Mouse (Mus musculus) left cerebral cortex, postnatal 10 days (tissue): ENCODE measurements around the gene Akap11. TPM values are rescaled to one million over a fixed set of nuclear protein-coding genes. Genes with fewer than 3 reads are reported as not detected.
"Not testable (repeated sequence)": the region's sequence is repeated elsewhere in the genome, so short reads cannot be mapped to it uniquely, and the experiment has no call there.

Source experiments
- DNase-seq, 2 experiments: peaks; one replicate each; pipeline ENCODE4 v3.0.0; 2021 to 2022; ENCODE audit warnings: low spot score in 2 of 2, mixed read lengths in 1 of 2; ENCODE audit errors: extremely low spot score in 1 of 2
- intact Hi-C: fragments of 180-260 bp; cut with DNase I; formaldehyde crosslinking; loops from one replicate; pipeline ENCODE4 v1.15.1; 2025
- total RNA-seq, 2 experiments: library from RNA; stranded (reverse); gene quantifications; 2 replicates each; pipeline ENCODE4 v1.2.3; 2021

Akap11 gene
- 100 to 1,000 TPM; 156 to 162 TPM for total RNA-seq

DNA sequence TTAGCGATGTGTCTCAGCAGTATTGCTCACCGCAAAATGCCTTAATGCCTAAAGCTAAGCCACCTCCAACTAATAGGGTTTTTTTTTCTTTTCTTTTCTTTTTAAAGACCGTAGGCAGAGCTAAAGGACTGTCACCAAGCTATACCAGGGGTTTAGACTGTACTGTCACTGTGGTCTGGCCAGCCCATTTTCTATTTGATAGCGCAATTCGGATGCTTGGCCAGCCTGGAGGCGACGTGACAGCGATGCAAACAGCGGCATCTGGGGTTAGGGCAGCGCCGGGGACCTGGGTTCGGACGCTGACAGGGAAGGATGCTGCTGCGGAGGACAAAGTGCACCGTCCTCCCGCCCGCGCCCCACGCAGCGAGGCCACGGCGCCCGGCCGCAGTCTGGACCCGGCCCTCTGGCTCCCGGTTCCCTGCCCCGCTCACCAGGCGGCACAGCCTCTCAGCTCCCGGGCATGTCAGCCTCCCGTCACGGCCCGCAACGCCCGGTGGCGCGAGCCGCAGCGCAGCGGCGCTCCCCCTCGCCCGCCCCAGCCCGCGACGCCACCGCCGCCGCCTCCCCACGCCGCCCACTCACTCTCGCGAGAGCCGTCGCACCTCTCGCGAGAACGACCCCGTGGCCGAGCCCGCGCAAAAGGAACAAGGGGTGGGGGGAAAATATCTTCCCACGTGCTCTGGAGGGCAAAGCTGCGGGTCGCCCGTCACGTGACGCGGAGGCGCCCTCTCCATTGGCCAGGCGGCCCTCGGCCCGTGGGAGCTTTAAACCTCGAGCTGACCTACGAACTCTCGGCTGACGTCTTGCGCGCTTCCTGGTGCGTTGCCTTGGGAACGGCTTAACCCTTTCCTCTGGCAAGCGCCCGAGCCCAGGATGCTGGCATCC lies at the start of gene Akap11:
Gene Akap11 (minus strand): TSS at position 528 of the 885 bp plus-strand sequence.
- DNase-seq: peak; percentile 96 to 98
- intact Hi-C loops: no loop called here

DNA sequence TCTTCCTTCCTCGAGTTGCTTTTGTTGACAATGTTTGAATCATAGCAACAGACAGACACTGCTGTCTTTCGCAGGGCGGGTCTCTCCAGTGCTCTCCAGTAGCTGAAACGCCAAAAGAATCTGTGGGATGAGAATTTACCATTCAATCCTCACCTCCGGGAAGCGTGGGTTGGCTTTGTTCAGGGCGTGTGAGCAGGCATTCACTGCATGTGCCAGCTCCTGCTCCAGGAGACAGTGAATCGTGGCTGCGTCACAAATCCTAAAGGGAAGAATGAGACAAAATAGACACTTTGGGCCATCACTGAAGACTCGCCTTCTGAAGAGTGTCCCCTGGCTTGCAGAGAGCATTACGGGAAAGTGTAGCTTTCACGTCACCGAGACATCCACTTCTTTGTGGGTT lies 47.6 kb upstream of the Akap11 start:
- no peak for DNase-seq
- intact Hi-C loops: no loop called here

DNA sequence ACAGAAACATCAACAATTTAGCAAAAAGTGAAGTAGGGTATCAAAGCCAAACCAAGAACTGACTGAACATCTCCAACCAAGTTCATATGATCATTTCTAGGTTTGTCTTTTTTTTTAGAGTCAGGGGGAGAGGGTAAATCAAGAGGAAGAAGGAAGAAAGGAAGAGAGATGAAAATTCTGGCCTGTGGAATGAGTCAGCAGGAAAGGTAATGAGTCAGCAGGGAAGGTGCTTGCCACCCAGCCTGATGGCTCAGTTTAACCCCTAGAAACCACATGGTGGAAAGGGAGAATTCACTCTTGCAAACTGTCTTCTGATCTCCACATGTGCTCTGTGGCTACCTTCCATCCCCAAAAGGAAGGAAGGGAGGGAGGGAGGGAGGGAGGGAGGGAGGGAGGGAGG lies 46.6 kb upstream of the Akap11 start:
- DNase-seq: no peak
- intact Hi-C loops: no loop called here

DNA sequence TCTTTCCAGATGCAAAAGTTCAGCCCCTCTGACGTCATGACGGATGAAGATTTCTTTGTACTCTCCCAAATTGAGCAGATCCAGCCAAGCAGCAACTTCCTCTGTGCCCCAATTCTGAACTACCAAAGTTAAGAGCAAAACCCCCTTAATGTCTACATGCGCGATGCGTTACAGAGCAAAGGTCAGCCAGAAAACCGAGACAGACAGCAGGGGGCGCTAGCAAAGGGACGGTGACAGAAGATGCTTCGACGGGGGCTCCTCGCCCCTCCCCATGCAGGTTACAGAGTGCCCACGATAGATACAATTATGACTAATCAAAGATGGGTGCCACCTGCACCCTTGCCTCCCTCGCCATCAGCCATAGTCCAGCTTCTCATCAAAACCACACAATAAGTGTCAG lies 39.3 kb upstream of the Akap11 start:
- intact Hi-C loops: no loop called here
- DNase-seq: peak in 1 of 2 experiments; percentile 36

DNA sequence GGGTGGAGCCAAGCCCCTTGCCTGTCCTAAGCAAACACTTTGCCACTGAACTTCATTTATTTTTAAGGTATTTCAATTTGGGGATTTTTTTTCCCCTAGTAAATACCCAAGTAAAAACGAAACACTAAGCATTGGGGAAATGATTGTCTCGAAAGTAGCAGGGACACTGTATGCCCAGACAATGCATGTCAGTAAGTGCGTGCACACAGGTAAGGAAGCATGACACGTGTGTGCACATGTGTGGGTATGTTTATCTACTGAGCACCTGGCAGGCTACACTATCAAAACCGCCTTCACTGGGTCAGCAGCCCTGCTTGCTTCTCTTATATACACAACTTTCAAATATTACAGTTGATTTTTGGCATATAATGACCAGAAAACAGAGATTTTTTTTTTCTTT lies 31.8 kb upstream of the Akap11 start:
- DNase-seq: no peak
- intact Hi-C loops: no loop called here

DNA sequence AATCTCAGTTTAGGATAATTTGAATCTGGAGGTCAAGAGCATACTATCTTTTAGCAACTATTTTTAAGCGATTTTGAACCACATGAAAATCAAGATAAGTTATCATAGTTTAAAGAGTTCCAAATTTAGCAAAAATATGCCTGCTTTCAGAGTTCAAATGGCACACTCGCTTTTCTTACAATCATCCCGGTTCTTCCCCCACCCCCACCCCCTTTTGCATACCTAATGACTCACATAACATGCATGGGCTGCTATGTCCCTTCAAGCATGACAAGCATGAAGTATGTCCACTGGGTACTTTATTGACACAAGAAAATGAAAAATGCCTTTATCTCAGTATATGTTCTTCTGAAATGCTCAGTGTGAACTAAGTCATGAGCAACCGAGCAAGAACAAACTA lies 29.8 kb upstream of the Akap11 start:
- DNase-seq: no peak
- intact Hi-C loops: no loop called here

DNA sequence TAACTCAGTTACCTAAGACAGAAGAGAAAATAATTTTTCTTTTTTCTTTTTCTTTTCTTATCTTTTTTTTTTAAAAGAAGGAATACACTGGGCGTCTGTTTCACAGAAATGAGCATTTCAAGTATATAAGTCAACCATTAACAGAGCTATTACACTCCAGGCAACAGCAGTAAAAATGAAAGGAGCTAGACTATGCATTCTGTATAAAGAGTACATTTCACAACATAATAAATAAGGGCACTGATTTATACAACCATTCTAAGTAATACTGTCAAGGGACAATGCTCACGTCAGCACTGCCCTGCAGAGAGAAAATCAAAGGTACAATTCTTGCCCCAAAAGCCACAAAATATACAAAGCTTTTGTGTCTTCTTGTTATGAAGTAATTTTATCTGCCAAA lies 27.7 kb upstream of the Akap11 start:
- intact Hi-C loops: no loop called here
- DNase-seq: no peak

DNA sequence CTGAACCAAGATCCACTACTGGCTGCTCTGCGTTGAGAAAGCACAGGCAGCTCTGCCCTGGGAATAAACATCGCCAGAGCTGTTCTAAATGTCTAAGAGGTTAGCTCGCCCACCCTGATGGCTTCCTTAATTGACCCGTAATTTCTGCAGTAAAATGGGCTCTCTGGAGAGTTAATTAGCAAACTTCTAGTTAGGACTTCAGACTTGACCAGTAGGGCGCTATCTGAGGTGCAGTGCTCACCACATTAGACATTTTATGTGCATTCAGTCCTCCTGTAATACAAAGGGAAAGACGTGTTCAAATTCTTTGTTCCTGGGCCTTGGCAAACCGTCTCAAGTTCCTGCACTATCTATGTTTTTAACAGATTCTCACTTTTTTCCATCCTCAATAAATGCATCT lies 26.6 kb upstream of the Akap11 start:
- DNase-seq: no peak
- intact Hi-C loops: no loop called here

DNA sequence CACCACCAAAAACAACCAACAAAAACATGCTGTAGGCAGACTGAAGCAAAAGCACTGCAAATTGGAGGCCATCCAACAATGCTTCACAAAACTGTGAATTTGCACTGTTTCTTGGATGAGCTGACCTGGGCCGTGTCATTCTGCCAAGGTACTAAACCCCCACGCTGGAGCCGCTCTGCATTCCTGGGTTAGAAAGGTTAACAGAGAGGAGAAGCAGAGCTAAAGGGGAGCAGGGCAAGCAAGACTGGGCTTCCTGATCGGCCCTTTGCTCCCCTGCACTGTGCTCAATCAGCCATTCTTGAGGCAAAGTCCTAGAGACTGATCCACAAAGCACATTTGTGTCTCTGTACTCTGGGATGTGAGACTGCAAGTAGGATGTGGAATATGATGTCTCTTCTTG lies 25.5 kb upstream of the Akap11 start:
- intact Hi-C loops: no loop called here
- no peak for DNase-seq

DNA sequence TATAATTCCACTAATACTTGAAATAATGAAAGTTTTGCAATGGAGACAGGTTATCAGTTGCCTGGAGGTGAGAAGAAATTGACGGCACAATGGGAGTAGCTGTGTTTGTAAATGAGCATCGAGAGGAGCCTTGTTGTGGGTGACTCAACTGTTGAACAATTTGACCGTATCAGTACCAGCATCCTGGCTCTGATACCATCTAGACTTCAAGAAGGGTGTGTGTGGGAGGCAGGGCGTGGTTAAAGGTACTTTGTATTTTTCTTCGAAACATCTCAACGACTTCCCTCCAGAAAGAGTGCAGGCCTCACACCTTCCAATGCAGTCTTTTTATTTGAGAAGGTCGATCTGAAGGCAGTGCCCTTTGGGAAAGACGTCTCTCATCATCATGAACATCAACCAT lies 22.4 kb upstream of the Akap11 start:
- no peak for DNase-seq
- intact Hi-C loops: no loop called here

DNA sequence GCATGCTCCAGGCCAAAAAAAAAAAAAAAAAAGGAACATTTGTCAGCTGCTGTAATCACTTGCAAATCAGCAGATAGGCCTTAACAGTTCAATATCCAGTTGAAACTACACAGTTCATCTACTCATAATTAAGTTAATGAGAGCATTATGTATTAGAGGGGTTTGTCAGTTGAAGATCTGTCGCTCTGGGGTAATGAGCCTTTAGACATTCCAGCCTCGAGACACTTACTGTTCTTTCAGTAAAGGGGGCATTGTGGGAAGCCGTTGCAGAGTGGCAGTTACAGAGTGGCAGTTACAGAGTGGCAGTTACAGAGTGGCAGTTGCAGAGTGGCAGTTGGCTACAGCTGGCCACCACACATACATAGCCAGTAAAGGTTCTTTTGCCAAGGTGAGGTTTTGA lies 18.2 kb upstream of the Akap11 start:
- DNase-seq, intact Hi-C loops: not testable (repeated sequence)

DNA sequence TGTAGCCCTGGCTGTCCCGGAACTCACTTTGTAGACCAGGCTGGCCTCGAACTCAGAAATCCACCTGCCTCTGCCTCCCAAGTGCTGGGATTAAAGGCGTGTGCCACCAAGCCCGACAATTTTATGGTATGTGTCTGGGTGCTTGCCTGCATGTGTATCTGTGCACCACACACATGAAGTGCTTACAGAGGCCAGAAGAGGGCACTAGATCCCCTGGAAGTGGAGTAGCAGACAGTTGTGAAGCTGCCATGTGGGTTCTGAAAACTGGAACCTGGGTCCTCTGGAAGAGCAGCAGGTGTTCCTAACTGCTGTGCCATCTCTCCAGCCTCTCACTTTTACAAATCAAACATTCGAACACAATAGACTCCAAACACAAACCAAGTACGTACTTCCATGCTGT lies 17.1 kb upstream of the Akap11 start:
- no peak for DNase-seq
- intact Hi-C loops: no loop called here

DNA sequence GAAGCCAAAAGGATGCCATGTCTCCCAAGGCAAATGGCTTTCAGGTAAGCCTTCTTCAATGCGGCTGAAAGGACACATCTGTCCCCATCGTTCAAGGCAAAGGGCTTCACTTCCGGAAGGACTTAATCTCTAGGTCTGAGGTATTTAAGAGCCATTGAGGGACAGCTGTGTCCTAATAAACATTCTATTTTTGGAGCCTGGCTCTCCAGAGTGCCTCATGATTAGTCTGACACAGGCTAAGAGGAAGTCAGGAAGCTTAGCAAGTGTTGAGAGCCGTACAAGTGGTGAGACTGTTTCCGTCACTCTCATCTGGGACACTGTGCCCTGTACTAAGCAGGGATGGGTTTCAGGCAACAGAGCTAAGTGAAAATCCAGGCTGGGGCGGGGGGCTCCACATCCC lies 12.2 kb upstream of the Akap11 start:
- intact Hi-C loops: no loop called here
- DNase-seq: no peak

DNA sequence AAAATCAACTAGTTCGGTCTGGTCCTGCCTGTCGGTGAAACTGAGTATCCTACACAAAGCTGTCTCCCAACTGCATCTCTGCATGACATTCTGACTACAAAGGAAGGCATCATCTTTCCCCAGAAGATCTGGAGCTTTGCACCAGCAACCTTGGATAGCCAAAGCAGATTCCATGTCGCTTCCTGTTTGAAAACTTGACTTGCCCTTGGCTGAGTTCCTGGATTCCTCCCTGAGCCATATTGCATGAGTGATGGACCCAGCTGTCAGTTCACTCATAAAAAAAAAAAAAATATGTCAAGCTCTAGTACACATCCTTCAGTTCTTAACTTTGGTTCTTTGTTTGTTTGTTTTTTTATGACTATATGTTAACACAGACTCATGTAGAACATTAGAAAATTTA lies 4.7 kb upstream of the Akap11 start:
- intact Hi-C loops: no loop called here
- no peak for DNase-seq

DNA sequence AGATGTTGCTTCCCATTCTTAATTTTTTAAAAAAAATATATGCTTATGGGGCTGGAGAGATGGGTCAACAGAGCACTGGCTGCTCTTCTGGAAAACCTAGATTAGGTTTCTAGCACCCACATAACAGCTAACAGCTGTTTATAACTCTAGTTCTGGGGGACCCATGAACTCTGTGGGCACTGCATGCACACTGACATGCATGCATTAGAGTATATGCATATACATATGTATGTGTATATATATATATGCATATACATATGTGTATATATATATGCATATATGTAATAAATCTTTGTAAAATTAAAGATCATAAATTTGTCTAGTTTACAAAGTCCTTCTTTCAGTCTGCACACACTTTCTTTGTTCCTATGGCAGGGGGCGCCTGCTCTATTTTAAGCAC lies 3.2 kb upstream of the Akap11 start:
- intact Hi-C loops: no loop called here

DNA sequence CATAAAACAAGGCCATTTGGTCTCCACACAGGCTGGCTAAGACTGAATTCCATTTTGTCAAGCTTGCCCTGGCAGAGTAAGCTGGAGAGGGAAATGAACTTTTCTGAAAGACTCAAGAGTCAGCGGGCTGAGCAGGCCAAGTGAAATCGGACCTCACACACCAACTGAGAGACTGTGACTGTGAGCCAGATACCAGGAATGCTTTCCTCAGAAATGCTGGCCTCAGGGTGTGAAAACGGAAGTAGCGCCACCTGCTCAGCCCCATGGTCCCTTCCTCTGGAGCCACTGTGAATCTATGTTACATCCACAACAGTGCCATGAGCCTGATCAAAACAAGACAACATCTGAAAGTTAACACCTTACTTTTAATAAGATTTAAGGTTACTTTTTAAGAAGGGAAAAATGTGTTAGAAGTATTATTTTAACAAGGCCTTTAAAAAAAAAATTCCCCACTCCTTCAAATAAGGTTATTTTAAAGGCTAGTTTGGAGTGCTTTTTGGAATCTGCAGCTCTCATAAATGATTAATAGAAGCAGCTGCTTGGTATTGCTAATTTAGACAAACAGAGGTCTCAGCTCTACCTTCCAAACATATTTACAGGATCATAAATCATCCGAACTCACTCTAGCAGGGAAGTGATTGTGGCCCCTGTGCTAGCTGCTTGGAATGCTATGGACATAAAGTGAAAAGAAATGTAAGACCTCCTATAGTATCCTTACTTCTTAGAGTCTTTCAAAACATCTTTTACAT lies 2.1 kb upstream of the Akap11 start:
- DNase-seq: peak in 1 of 2 experiments; percentile 38
- intact Hi-C loops: no loop called here

More for the DNA sequence above, 3.2 kb upstream of the Akap11 start:
- no peak for DNase-seq

DNA sequence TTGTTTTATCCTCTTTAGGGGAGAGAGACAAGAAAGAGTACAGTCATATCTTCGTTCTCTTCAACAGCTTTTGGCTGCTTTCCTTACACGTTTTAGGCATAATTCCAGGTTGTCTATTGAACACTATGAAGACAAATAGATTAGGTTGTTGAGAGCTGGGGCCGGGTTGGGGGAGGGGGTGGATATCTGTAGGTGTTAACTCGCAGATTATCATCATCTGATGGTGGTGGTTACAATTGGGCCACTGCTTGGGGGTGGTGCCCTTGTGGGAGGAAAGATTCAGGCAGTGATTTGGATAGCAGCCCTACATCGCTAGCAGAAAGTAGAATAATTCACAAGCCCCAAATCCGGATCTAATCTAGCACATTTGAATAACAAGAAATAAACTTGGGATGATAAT lies 943 bp upstream of the Akap11 start:
- intact Hi-C loops: no loop called here
- DNase-seq: peak; percentile 16 to 33

DNA sequence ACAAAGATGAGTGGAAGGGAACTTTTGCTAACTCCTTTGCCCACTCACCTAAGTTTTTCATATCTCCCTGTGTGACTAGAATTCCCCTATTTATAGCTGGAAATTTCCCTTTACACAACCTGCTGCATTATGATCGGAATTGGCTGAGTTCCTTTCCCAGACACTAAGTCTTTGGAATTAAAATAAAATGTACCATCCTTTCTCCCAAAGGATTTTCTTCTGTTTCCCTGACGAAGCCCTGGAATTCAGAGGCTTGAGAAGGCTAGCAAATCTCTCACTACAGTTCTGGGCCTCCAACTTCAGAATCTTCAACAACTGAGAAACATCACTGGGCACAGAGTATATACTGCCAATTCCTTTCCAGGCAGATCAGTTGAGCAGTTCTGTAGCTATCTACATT lies 1.2 kb downstream of the Akap11 start:
- no peak for DNase-seq
- intact Hi-C loops: no loop called here

DNA sequence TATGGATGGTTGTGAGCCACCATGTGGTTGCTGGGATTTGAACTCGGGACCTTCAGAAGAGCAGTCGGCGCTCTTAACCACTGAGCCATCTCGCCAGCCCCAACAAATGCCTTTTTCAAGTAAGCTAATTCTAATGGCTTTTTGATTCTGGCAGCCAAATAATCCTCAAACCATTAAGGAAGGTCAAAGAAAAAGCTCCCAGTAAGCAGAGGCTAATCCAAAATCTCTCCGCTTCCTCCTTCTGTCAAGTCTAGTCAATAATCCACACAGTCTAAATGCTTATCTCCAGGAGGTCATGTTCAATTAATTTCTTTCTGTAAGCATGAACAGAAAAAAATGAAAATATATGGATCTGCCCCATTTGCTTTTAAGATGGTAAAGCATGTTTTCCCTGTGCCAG lies 2.0 kb downstream of the Akap11 start:
- intact Hi-C loops: no loop called here
- DNase-seq: no peak

DNA sequence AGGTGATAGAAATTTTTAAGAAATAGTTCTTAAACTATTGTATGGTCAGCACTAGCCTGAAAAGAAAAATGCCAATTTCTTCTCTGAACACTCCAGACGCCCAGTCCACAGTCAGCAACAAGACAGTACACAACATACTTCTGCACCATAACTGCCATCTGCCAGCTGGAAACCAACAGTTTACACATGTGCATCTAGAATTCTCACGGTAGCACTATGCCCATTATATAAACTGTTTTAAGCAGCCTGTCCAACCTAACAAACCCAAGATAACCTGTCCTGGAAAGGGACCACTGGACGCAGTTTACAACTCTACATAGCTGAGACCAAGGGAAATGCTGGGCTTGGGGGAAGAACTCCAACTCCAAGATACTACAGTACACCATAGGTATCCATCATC lies 2.9 kb downstream of the Akap11 start:
- intact Hi-C loops: no loop called here
- no peak for DNase-seq
